Mouse (Mus musculus) MEL (cell line): ENCODE measurements around the gene Hcn2. TPM values are rescaled to one million over a fixed set of nuclear protein-coding genes. Genes with fewer than 3 reads are reported as not detected.

Experiments used
- DNase-seq: peaks from one replicate; pipeline ENCODE4 v3.0.0; 2011; ENCODE audit warnings: low read depth, low spot score
- H3K27ac ChIP-seq: 2 replicates; pipeline ENCODE4 v1.5.1; 2012; ENCODE audit warnings: low read depth, mild to moderate bottlenecking, control low read depth, low read length, moderate library complexity; ENCODE audit not compliant: control insufficient read depth
- H3K27me3 ChIP-seq, 2 experiments: fragments of 150-350 bp in 1 of 2; sonication (generic) in 1 of 2; 2 replicates each; pipeline ENCODE4 v1.6.1; 2012; ENCODE audit warnings: low read length in 2 of 2, mild to moderate bottlenecking in 2 of 2, improper control_type of control experiment in 1 of 2, moderate library complexity in 1 of 2; ENCODE audit not compliant: insufficient read depth in 2 of 2, control insufficient read depth in 1 of 2
- H3K36me3 ChIP-seq, 2 experiments: 2 replicates each; pipeline ENCODE4 v1.6.1; 2012 to 2014; ENCODE audit warnings: low read length in 2 of 2, improper control_type of control experiment in 1 of 2, inconsistent platforms in 1 of 2, mild to moderate bottlenecking in 1 of 2; ENCODE audit not compliant: insufficient read depth in 2 of 2, control insufficient read depth in 1 of 2
- H3K4me1 ChIP-seq, 2 experiments: fragments of 150-350 bp in 1 of 2; sonication (generic) in 1 of 2; 2 replicates each; pipeline ENCODE4 v1.6.1; 2012; ENCODE audit warnings: low read length in 2 of 2, improper control_type of control experiment in 1 of 2, mild to moderate bottlenecking in 1 of 2; ENCODE audit not compliant: insufficient read depth in 2 of 2, control insufficient read depth in 1 of 2
- H3K4me3 ChIP-seq, 2 experiments: fragments of 150-350 bp in 1 of 2; sonication (generic) in 1 of 2; 2 replicates each; pipeline ENCODE4 v1.5.1; 2012; ENCODE audit warnings: low read depth in 2 of 2, low read length in 2 of 2, mild to moderate bottlenecking in 2 of 2, moderate library complexity in 2 of 2, control low read depth in 1 of 2, improper control_type of control experiment in 1 of 2; ENCODE audit not compliant: control insufficient read depth in 1 of 2, insufficient read depth in 1 of 2
- H3K79me2 ChIP-seq: 2 replicates; pipeline ENCODE4 v1.6.1; 2012; ENCODE audit warnings: mild to moderate bottlenecking, low read length, moderate library complexity; ENCODE audit not compliant: control insufficient read depth, poor library complexity, insufficient read depth
- H3K9ac ChIP-seq: 2 replicates; pipeline ENCODE4 v1.6.1; 2012; ENCODE audit warnings: low read depth, mild to moderate bottlenecking, control low read depth, low read length, moderate library complexity; ENCODE audit not compliant: control insufficient read depth, poor library complexity, severe bottlenecking
- H3K9me3 ChIP-seq: fragments of 150-350 bp; sonication (generic); replicated peaks from 2 replicates; pipeline ENCODE4 v1.6.1; 2012; ENCODE audit warnings: mild to moderate bottlenecking, low read length, improper control_type of control experiment, moderate library complexity; ENCODE audit not compliant: insufficient read depth
- CHD1 ChIP-seq: IDR thresholded peaks from 2 replicates; pipeline ENCODE4 v1.6.1; 2012; ENCODE audit warnings: low read depth, mild to moderate bottlenecking, inconsistent platforms, low read length, improper control_type of control experiment
- CTCF ChIP-seq, 3 experiments: IDR thresholded peaks in 2 of 3; conservative IDR thresholded peaks in 1 of 3; 2 replicates each; pipeline ENCODE4 v1.5.1; 2011 to 2012; ENCODE audit warnings: low read length in 3 of 3, low read depth in 2 of 3, mild to moderate bottlenecking in 2 of 3, improper control_type of control experiment in 1 of 3, inconsistent platforms in 1 of 3, mixed read lengths in 1 of 3, moderate library complexity in 1 of 3; ENCODE audit not compliant: control insufficient read depth in 1 of 3, insufficient read depth in 1 of 3, poor library complexity in 1 of 3, severe bottlenecking in 1 of 3
- E2F4 ChIP-seq: IDR thresholded peaks from 2 replicates; pipeline ENCODE4 v1.6.1; 2011; ENCODE audit warnings: low read depth, low read length, improper control_type of control experiment, borderline replicate concordance
- JUND ChIP-seq: IDR thresholded peaks from 2 replicates; pipeline ENCODE4 v1.6.1; 2011; ENCODE audit warnings: low read depth, mild to moderate bottlenecking, improper control_type of control experiment, low read length
- KAT2A ChIP-seq: conservative IDR thresholded peaks from 2 replicates; pipeline ENCODE4 v1.6.1; 2012; ENCODE audit warnings: low read depth, low read length, improper control_type of control experiment, inconsistent platforms
- MYC ChIP-seq: IDR thresholded peaks from 2 replicates; pipeline ENCODE4 v1.6.1; 2011; ENCODE audit warnings: low read depth, mild to moderate bottlenecking, low read length, improper control_type of control experiment, moderate library complexity
- POLR2AphosphoS2 ChIP-seq: IDR thresholded peaks from 2 replicates; pipeline ENCODE4 v1.6.1; 2011; ENCODE audit warnings: low read length, improper control_type of control experiment
- RCOR1 ChIP-seq: IDR thresholded peaks from 2 replicates; pipeline ENCODE4 v1.6.1; 2012; ENCODE audit warnings: low read depth, mild to moderate bottlenecking, inconsistent platforms, low read length, improper control_type of control experiment
- SIN3A ChIP-seq: IDR thresholded peaks from 2 replicates; pipeline ENCODE4 v1.6.1; 2012; ENCODE audit warnings: low read length, improper control_type of control experiment, inconsistent platforms
- UBTF ChIP-seq: IDR thresholded peaks from 2 replicates; pipeline ENCODE4 v1.6.1; 2012; ENCODE audit warnings: low read depth, mild to moderate bottlenecking, inconsistent platforms, low read length, improper control_type of control experiment, moderate library complexity, borderline replicate concordance; ENCODE audit not compliant: insufficient read depth
- ZMIZ1 ChIP-seq: IDR thresholded peaks from 2 replicates; pipeline ENCODE4 v1.6.1; 2012; ENCODE audit warnings: low read depth, mild to moderate bottlenecking, inconsistent platforms, low read length, improper control_type of control experiment, moderate library complexity
- ZNF384 ChIP-seq: IDR thresholded peaks from 2 replicates; pipeline ENCODE4 v1.6.1; 2012; ENCODE audit warnings: low read depth, mild to moderate bottlenecking, inconsistent platforms, low read length, improper control_type of control experiment
- polyA plus RNA-seq, 2 experiments: library from polyadenylated mRNA; stranded (reverse) in 1 of 2; unstranded in 1 of 2; fragments of >175 nt in 1 of 2; fragments of >200 nt in 1 of 2; gene quantifications; 2 replicates each; pipeline versions ENCODE4 v1.2.1 to v1.2.4; 2012; ENCODE audit warnings: low replicate concordance in 2 of 2, low read depth in 1 of 2; ENCODE audit not compliant: insufficient read length in 2 of 2, insufficient read depth in 1 of 2, missing spikeins in 1 of 2
- total RNA-seq: library from RNA; depleted of rRNA; stranded (reverse); fragments of 300-350 nt; gene quantifications from 2 replicates; pipeline ENCODE4 v1.2.3, GENCODE M21; 2012

Hcn2 gene
- total and polyA plus RNA-seq, 3 experiments = 0.42 to 1.6 TPM; not detected in 1

- TF ChIP-seq POLR2AphosphoS2 = no peak
- TF ChIP-seq SIN3A = 0 out of 2 replicates have a peak, but pooled peaks have one; percentile 22
- no peak for TF ChIP-seq ZMIZ1
These were observed 21.0 kb upstream of the Hcn2 start (continued) for GRCm38 (mm10) chr10:79695231-79696128.

DNA sequence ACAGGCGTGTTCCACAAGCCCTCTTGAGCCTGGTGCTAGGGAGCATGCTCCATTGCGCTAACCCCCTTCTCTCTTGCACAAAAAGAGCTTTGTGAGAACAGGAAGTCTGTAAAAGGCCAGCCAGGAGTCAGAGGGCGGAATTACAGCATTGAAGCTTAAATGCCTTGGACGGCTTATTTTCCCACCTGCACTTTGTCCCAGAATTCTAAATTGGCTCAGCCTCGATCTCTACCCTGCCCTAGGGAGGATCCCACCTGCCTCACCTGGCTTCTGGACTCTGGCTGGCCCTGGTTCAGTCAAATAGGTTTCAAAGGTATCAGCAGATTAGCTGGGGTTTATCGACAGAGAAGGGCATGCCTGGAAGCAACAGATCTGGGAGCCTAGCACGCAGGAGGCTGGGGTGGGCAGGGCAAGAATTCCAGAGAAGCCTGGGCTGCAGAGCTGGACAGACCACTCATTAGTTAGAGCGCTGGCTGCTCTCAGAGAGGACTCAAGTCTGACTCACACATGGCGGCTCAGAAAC lies 20.2 kb upstream of the Hcn2 start:
- no peak overlapping the region for H3K27ac ChIP-seq
- TF ChIP-seq UBTF (no peak), JUND (no peak), CHD1 (no peak), RCOR1 (no peak), E2F4 (no peak), KAT2A (no peak), ZNF384 (no peak), SIN3A (no peak)
- H3K4me3 ChIP-seq = no peak overlapping the region
- no peaks in the 10 kb centered on the region for H3K9me3 ChIP-seq
- no peaks in the 10 kb centered on the region for H3K27me3 ChIP-seq
- H3K4me1 ChIP-seq = no peaks in the 10 kb centered on the region
- H3K79me2 ChIP-seq = no peaks in the 10 kb centered on the region
- no peaks in the 10 kb centered on the region for H3K36me3 ChIP-seq
- no peak for DNase-seq
- H3K9ac ChIP-seq = no peak overlapping the region

DNA sequence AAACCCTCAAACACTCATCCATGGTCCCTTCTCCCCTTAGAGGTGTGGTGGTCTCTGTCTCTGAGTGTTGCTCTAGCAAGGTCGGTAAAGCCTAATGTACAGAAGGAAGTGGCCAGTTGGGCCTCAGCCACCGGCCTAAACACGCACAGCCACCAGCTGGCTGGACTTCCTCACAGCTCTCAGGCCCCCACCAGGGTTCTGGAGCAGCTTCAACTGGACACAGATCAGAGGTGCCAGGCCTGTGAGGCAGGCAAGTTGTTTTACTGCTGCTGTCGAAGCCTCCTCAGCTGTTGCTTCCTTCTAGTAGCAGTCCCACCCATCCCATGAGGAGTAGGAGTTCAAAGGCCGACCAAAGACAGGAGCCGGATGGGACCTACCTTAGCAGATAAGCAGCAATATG lies 18.5 kb upstream of the Hcn2 start:
- TF ChIP-seq CTCF (IDR thresholded peaks at IDR 0.05 in 2 of 3, conservative IDR thresholded peaks at IDR 0.05 in 1 of 3; ENCODE audit: control insufficient read depth in 1 of 3, insufficient read depth in 1 of 3, low read depth in 2 of 3, low read length in 3 of 3, poor library complexity in 1 of 3, severe bottlenecking in 1 of 3) (no peak), MYC (no peak)
- Histone ChIP-seq H3K4me1 (no peaks in the 10 kb centered on the region), H3K79me2 (no peaks in the 10 kb centered on the region), H3K36me3 (no peaks in the 10 kb centered on the region), H3K27me3 (no peaks in the 10 kb centered on the region), H3K9me3 (no peaks in the 10 kb centered on the region), H3K9ac (no peak overlapping the region), H3K4me3 (no peak overlapping the region), H3K27ac (no peak overlapping the region)
- DNase-seq = no peak
